Mouse (Mus musculus): ENCODE measurements around the gene Aig1.

Gene Aig1

DNA sequence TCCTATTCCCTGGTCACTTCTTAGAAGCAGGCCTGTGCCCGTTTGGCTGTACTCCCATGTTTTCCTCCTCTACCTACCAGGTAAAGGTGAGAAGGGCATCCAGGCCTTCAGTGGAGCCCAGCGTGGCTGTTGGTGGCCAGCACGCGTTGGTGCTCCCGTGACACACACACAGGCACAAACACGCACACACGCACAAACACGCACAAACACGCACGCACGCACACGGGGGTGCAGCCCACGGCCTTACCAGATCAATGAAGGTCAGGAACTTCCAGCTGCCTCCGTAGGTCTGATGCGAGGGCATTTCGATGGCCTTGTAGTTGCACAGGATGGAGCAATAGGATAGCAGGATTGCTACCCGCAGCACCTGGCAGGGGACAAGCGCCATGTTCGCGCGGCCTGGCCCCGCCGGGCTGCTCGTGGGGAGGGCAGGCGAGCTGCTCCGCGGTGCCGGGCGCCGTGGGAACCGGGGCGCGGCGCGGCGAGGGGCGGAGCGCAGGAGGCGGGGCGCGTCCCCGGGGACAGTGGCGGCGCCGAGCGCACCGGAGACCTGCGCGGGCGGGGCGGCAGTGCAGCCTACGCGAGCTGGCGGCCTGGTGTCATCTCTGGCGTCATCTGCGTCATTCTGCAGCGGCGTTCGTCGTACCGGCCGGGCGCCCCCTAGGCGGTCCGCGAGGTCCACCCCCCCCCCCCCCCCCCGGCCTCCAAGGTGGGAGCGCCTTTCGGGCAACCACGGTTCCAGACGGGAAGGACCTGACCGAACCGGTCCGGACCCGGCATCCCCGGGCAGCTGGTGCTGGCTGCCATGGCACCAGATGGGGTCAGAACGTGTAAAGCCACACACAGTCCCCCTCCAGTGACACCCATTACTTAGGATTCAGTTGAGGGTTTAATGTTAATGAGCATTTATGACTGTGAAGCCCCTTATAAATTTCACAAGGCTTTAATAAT, at the start of gene Aig1:
Gene Aig1 (minus strand): TSS at position 610 of the 951 bp plus-strand sequence.
- 2% methylated on average over 66 of the region's 77 CpGs for WGBS

DNA sequence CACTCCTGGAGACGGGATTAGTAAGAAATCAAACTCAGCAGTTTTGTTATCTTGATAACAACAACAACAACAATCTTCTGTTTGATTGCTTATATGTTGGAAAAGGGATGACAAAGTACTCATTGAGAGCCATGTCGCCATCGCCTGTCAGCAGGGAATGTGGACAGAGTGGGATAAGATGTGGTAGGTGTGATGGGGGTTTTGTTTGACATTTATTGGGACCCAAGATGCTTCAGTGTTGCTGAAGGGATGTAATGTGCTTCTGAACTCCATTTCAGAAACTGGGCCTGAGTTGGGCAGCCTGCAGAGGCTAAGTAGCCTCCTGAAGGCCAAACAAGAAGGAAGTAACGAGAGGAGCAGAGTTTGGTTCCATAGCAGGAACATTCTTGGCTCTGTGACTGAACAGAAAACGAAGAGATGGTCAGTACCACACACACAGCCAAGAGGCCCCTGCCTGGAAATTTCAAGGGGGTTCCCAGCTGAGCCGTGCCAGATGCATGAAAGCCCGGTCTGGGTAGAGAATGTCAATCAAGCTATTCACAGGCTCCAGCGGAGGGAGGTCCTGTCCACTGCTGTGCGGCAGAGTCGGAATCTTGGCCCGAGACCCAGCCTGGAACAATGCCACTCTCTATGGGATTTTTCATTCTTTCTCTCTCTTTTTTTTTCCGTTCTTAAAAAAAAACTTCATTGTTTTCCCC, 48.0 kb upstream of the Aig1 start:
- WGBS: 57% methylated on average over 12 of the region's 12 CpGs

DNA sequence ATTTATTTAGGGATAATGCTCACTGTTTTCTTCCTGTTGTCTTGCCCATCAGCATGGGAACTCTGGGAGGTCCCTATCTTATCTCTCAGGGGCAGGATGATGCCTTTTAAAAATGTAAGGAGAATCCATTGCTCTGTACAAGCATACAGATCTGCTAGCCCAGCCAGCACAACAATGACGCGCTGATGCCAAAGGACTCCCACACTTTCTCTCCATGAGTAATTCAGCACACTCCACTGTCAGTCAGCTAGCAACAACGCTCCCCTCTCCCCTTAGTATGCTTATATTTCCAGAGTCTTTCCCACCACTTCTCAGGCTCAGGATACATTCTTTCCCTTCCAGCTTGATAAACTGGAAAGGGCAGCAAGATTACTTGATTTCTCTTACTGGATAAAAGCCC, 46.4 kb upstream of the Aig1 start:
- WGBS: 39% methylated on average over 3 of the region's 3 CpGs

DNA sequence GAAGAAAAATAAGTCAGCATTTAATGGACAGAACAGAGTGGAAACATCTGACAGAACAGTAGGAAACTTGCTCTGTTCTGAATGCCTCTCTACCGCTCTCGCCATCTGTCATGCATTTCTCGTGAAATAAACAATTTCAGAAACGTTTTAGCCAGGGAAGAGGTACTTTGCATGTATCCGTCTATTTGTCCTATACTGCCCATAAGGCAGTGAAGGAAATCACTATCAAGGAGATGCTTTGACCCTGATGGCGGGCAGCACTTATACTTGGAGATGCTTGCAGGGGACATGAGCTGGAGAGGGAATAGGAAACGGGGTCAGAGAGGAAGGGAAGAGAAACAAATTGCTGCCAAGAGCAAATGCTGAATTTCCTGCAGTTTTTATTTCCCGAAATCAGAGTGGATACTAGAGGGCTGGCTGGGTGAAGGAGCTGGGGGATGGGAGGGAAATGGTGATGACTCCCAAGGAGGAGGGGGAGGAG, 37.5 kb upstream of the Aig1 start:
- 56% methylated on average over 8 of the region's 8 CpGs for WGBS

DNA sequence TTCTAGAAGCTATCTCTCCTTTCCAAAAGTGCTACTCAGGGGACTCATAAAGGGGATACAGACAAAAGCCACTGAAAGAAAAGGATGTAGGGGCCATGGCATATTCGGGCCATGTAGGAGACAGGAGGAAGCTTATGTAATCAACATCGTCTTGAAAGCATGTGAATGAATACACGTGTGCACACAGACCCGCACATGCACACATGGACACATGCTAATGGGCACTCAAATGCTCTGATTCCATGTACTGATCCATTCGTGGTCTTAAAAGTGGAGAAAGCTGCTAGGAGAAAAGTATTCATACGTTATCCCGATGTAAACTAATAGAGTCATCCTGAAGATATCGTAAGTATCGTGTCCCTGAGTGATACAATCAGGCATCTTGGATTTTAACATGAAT, 36.8 kb upstream of the Aig1 start:
- 92% methylated on average over 9 of the region's 9 CpGs for WGBS

DNA sequence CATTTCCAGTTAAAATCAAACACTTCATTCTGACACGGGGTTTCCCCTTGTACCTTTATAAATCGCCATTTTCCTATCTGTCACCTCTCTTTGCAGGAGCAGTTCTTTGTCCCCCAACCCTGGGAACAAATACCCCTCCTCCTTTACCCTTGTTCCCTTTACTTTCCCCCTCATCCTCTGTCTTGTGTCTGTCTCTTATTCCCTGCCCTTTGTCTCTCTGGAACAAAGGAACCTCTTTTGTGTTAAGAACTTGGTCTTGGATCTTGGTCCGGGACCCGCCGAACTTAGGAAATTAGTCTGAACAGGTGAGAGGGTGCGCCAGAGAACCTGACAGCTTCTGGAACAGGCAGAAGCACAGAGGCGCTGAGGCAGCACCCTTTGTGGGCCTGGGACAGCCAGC, 24.0 kb upstream of the Aig1 start:
- 95% methylated on average over 6 of the region's 7 CpGs for WGBS

DNA sequence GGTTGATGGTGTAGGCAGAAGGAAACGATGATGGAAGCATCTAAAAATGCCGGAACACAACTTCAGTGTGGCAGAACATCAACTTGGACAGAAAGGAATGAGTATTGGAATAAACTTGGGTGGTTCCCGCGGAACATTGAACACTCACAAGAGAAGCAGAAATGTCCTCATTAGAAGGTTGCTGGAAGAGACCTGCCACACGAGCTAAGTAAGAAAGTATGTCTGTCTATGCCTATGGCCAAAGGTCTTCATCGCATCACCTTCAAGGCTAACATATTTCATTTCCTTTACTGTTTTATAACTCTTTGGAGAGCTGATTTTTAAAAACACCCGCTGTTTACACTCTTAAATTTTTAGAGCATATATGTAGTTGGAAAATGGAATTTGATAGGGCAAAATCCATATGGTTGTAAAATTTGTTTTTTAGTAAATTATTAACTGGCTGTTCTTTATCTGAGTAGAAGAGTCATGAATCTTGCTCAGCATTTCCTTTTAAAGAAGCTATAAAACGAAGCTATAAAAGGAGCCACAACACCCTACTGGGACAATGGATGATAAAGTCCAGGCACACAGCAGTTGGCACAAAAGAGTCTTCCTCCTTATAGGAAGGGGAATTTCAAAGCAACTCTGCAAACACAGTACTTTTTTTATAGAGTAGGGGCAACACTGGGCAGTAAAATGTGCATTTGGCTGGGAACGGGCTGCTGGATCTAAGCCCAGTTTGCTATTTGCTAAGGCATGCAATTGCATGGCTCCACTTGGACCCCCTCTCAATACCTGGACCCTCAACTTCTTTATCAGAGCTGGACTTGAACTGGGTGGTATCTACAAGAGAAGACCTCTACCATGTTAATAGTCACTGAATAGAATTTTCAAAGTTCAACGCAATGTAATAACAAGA, 14.4 kb upstream of the Aig1 start:
- WGBS: 87% methylated on average over 10 of the region's 10 CpGs

DNA sequence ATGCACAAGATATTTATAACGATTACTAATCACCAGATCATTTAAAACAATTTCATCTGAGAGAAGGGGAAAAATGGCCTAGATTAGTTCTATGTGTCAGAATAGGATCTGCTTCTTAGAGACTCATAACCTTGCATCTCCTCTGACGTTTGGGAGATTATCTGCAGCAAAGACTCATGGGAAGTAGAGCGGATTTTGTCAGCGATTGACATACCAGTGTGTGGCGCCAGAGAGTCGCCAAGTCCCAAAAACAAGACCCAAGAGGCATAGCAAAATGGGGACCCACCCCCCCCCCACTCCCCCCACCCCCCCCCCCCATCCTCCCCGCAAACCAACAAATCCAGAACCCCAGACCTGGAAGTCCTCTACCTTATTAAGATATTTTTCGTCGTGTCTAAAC, 13.7 kb upstream of the Aig1 start:
- 66% methylated on average over 9 of the region's 9 CpGs for WGBS

DNA sequence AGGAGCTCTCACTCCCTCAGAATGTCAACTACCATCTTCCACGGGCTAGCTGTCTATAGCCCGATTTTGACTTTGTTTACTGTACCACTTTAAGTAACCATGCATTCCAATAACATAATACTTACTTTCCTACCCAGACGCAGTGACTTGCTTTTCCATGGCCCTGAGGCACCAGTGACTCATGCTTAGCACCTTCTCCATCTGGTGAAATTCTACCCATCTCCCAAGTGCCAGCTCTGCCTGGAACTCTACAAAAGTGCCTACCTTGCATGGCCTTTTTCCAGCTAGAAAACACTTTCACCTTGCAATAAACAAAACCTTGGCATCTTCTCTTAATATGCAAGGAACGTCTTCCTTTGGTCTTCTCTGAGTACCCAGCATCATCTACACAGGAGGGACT, 9.9 kb upstream of the Aig1 start:
- 86% methylated on average over 4 of the region's 4 CpGs for WGBS

DNA sequence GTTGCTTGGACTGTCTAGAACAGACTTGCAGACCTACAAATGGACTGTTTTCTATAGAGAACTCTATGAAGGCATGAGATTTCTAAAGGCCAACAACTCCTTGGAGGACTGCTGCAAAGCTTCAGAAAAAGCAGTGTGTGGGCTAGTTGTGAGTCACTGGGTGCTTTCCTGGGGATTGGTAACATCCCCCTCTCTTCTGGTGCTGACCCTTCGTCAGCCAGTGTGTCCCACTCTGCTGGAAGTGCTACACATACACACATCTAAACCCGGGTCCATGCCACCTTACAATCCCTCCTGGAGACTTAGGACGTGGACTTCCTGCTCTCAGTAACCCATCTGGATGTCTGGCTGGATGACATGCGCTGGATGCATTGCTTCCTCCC, 6.2 kb upstream of the Aig1 start:
- WGBS: 50% methylated on average over 4 of the region's 4 CpGs

DNA sequence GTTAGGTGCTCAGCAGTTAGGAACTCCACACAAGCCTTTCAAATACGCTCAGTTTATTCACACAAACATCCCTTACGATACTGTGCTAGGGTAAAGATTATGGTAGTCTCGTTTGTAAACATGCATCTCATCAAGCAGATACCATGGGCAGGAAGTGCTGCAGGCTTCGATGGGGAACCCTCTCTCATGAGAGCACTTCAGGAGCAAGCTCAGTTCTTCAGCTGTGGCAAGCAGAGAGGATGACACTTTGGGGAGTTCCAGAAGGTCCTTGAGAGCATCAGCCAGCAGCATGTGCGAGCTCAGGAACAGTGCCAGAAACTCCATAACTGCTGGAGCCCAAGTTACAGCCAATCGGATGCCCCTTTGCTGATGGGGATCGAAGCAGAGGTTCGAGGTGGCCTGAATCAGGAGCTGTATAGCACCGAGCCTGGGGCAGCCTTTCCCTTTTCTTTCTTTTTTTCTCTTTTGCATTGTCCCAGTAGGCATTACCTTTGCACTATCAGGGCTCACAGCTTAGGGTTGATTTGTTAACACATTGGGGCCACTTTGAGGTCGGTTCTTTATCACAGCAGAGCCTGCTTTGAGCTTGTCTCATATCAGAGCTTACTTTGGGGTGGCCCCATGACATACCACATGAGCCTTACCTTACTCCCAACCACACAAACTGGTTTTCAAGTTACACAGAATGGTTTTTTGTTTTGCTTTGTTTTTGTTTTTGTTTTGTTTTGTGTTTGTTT, 5.7 kb upstream of the Aig1 start:
- 78% methylated on average over 10 of the region's 10 CpGs for WGBS

DNA sequence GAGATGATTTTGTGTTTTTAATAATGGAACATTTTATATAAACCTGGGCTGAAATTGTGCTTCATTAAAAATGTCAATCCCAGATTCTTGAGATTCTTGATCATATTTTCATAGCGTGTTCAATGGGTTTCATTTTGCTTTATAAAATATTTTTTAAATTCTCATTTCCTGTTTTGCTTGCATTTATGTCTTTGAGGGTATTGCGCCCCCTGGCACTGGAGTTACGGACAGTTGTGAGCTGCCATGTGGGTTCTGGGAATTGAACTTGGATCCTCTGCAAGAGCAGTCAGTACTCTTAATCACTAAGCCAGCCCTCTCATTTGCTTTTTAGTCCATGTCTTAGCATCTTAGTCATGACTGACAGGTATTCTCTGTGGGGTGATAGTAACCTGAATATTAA, 1.8 kb upstream of the Aig1 start:
- 88% methylated on average over 3 of the region's 3 CpGs for WGBS

DNA sequence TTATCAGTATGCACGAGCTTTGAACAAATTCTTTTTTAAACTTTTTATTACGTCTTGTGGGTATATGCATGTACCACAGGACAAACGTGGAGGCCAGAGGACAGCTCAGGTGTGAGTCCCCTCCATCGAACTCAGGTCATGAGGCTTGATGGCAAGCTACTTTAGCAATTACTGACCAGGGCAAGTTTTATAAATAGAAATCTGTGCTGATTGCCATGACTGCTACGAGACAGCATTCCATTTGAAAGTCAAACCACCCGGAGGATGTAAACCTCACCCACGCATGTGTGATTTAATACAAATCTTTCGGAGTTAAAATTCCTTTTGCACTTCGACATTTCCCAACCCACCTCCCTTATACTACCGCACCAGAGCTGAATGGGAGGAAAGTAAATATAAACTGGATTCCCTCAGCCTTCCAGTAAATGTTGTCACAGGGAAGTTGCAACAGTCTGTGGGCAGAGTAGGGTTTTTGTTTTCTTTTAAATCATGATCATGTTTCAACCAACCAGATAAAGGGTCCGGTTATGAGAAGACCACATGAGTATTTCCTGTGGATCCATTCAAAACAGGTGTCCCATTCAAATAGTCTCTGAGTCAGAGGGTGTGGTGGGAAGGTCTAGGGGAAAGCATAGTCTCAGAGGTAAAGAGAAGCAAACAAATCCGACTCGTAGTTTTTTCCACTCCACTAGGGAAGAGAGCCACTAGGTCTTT, 699 bp upstream of the Aig1 start:
- 21% methylated on average over 13 of the region's 13 CpGs for WGBS

DNA sequence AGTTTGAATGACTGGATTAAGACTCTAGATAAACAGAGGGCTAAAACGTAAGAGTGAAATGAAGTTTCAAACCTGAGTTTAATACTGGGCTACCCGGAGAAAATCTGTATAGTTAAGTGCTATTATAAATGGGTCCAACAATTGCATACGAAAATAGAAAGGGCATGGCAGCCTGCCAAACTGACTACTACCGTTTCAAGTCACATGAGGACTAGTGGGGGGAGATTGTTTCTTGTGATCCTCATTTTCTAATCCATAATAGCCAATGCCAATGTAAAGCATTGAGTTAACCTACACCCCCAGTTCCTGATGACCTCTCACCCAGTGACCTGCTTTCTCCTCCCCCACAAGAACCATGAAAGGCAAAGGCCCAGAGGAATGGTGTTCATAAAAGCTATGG, 2.4 kb downstream of the Aig1 start:
- WGBS: 26% methylated on average over 4 of the region's 4 CpGs

DNA sequence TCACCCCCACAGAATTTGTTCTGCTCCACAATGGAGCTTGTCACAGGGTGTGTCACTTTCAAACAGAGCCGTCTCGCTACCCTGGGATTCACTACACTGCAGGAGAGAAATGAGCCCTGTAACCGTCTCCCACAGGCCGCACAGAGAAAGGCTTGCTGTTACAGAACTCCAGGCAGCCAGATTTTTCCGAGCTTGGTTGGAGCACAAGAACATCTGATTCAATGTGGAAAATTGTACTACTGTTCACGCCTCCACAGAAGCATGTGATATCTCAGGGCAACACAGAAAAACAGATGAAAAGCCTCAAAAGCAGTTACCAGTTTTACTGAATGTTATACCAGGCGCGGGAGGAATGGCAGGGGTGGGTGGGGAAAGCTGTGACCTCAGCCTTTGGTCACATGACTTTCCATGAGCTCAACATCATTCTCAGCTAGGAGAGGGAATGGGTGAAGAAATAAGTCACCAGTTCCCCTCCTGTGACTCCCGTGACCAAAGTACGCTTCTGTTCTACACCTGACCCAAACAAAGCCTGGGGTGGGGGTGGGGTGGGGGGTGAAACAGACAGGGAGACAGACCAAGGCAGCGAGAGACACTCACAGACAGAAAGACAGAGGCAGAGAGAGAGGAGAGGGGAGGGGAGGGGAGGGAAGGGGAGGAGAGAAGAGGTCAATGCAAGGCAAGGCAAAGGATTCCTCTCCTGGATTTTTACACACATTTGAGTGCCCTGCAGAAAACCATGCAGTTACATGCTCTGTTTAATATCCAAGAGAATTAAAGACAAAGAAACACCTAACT, 7.5 kb downstream of the Aig1 start:
- WGBS: 13% methylated on average over 11 of the region's 11 CpGs

DNA sequence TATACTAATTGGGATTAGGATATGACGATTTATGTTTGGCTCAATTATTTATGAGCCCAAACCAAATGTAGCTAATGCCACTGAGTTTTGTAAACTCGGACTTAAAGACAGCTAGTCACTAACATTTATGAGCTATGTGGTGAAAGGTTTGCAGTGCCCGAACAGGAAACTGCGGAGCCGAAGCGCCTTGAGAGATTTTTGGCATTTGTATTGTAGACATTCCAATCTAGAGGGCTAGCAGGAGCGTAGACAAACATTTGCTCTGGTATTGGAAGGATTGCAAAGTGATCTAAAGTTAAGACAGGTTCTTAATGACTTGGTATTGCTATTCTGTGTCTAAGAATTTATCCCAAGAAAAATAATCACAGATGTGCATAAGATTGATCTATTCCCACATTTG, 12.3 kb downstream of the Aig1 start:
- WGBS: 96% methylated on average over 7 of the region's 7 CpGs

DNA sequence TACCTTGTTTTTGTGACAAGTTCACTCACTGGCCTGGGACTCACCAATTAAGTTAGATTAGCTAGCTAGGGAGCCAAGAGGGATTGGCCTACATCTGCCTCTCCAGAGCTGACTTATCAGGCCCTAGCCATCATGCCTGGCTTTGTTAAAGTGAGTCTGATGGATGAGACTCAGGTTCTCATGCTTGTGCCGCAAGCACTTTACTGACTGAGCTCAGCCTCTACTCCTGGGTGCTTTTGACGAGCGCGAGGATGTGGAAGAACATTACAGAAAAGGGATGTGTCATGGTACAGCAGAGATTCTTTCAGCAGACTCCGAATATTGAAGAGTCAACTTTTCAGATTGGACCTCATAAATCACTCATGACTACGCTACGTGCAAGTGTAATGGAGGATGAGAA, 12.8 kb downstream of the Aig1 start:
- 95% methylated on average over 7 of the region's 7 CpGs for WGBS

DNA sequence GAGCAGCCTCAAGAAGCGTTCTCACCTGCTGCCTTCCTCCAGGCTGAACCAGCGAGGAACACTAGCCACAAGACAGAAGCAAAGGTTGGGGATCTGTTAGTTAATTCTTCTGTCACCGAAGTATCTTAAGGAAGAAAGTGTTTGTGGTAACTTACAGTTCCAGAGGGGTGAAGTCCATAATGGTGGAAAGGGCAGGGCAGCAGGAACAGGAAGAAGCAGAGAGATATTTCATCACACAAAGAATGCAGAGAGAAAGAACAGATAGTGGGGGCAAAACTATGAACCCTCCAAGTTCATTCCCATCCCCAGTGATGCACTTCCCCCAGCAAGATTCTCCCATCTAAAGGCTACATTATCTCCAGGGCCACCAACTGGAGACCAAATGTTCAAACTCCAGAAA, 13.7 kb downstream of the Aig1 start:
- 93% methylated on average over 3 of the region's 3 CpGs for WGBS

DNA sequence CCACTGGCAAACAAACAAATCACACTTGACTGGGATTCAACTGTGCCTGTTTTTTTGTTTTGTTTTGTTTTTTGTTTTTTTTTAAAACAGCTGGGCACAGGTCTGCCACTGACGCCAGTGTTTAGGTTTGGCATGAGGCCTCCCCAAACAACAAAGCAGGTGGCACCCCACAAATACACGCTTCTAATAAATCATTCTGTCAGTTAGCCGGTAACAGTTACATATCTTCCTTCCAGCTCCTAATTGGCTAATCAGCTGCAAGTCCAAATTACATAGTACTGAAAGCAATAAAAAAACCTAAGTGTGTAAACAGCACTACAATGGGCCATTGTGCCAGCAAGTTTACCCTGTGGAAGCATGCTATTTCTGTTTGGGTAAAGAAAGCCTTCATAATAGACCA, 18.7 kb downstream of the Aig1 start:
- WGBS: 52% methylated on average over 3 of the region's 3 CpGs

DNA sequence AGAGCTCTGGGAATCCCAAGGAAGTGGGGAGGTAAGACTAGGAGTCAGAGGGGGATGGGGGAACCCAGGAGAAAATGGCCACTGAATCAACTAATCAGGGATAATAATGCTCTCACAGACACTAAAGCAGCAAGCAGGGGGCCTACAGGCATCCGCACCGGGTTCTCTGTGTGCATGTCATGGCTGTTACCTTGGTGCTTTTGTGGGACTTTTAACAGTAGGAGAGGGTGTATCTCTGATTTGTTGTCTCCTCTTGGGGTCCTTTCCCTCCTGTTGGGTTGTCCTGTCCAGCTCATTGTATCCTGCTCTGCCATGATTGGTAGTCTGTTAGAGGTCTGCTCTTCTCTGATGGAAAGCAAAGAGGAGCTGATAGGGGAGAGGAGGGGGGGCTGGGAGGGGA, 19.6 kb downstream of the Aig1 start:
- WGBS: 71% methylated on average over 2 of the region's 2 CpGs
